In the genomic region with DNA sequence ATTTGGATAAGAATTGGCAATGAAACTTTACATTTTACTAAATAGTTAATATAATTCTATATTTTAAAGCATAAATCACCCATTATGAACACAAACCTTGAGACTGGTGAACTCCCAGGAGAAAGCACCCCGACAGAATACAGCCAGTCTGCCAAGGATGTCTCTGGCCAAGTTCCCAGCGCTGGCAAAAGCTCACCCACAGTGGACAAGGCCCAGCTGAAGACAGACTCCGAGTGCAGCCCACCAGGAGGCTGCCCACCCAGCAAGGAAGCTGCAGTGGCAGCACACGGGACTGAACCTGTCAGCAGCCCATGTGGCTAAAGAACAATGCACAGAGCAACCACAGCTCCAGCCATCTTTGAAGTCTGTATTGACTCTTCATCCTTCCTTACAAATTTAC, we compare ENCODE assay signal across 29 mouse cellular contexts. TPM values are rescaled to one million over a fixed set of nuclear protein-coding genes. Genes with fewer than 3 reads are reported as not detected.
A peak's percentile ranks its signal among the peaks of the same experiment; 100 is the strongest.
DNase-seq lines count a peak whose midpoint lies in the region; ATAC-seq and TF ChIP-seq lines count a peak whose summit lies in the region.
"Had no signal": no experiment of that assay in that cellular context is flagged by ENCODE, and none has a peak within 500 bp of the region (broad histone marks: within the 10 kb centered on the region; RNA-seq: fewer than 3 reads in every experiment).

No protein-coding gene starts in this region.

- TF ChIP-seq CTCF in forebrain, postnatal 0 days (IDR thresholded peaks at IDR 0.05; ENCODE audit: low read depth): no peak

- no peak overlapping the region for H3K27ac ChIP-seq in forebrain, postnatal 0 days (ENCODE audit: low read depth, low read length)
- H3K27ac ChIP-seq in forebrain, embryonic 13.5 days: no peak overlapping the region
- H3K27ac ChIP-seq in kidney, embryonic 14.5 days (ENCODE audit: low read depth, low read length): no peak overlapping the region
- H3K27ac ChIP-seq: embryonic facial prominence, embryonic 10.5 days; embryonic facial prominence, embryonic 15.5 days; heart, embryonic 10.5 days; heart, embryonic 15.5 days; kidney, embryonic 15.5 days; limb, embryonic 10.5 days; limb, embryonic 15.5 days; liver, embryonic 13.5 days; midbrain, embryonic 12.5 days; stomach, postnatal 0 days had no signal

- WGBS in forebrain, postnatal 0 days: 40% methylated on average over 4 of the region's 4 CpGs
- 75% methylated on average over 4 of the region's 4 CpGs for WGBS in forebrain, embryonic 13.5 days
- 87% methylated on average over 4 of the region's 4 CpGs for WGBS in kidney, embryonic 14.5 days

- no peaks in the 10 kb centered on the region for H3K27me3 ChIP-seq in forebrain, postnatal 0 days (ENCODE audit: insufficient read depth, low read length)
- H3K27me3 ChIP-seq in forebrain, embryonic 13.5 days: no peaks in the 10 kb centered on the region
- H3K27me3 ChIP-seq in kidney, embryonic 14.5 days (ENCODE audit: control insufficient read depth, insufficient read depth, low read length): no peaks in the 10 kb centered on the region
- H3K27me3 ChIP-seq: embryonic facial prominence, embryonic 15.5 days; heart, embryonic 15.5 days; kidney, embryonic 15.5 days; limb, embryonic 15.5 days; liver, embryonic 13.5 days; megakaryocyte, embryonic 14.5 days; midbrain, embryonic 12.5 days; Patski had no signal

- H3K4me3 ChIP-seq in forebrain, postnatal 0 days (ENCODE audit: low read depth, low read length): no peak overlapping the region
- no peak overlapping the region for H3K4me3 ChIP-seq in forebrain, embryonic 13.5 days
- no peak overlapping the region for H3K4me3 ChIP-seq in kidney, embryonic 14.5 days (ENCODE audit: low read length)
- H3K4me3 ChIP-seq: embryonic facial prominence, embryonic 10.5 days; embryonic facial prominence, embryonic 15.5 days; heart, embryonic 10.5 days; heart, embryonic 15.5 days; kidney, embryonic 15.5 days; limb, embryonic 10.5 days; limb, embryonic 15.5 days; liver, embryonic 13.5 days; megakaryocyte, embryonic 14.5 days; midbrain, embryonic 12.5 days had no signal

- H3K4me1 ChIP-seq in forebrain, postnatal 0 days (ENCODE audit: insufficient read depth): no peaks in the 10 kb centered on the region
- H3K4me1 ChIP-seq in forebrain, embryonic 13.5 days: no peaks in the 10 kb centered on the region
- H3K4me1 ChIP-seq in kidney, embryonic 14.5 days (ENCODE audit: control insufficient read depth, insufficient read depth, low read length): no peaks in the 10 kb centered on the region
- H3K4me1 ChIP-seq: embryonic facial prominence, embryonic 10.5 days; embryonic facial prominence, embryonic 15.5 days; heart, embryonic 10.5 days; heart, embryonic 15.5 days; kidney, embryonic 15.5 days; limb, embryonic 10.5 days; limb, embryonic 15.5 days; liver, embryonic 13.5 days; midbrain, embryonic 12.5 days had no signal

- peak; percentile 40; the same call in 1 of the 2 replicates for ATAC-seq in forebrain, postnatal 0 days
- ATAC-seq in forebrain, embryonic 13.5 days: no peak
- no peak for ATAC-seq in kidney, embryonic 14.5 days (ENCODE audit: low FRiP score, low TSS enrichment)
- ATAC-seq: inflammation-experienced regulatory T-cells, adult 6 months; lung, postnatal 0 days; Patski had no signal

- no peak overlapping the region for H3K9ac ChIP-seq in forebrain, postnatal 0 days
- H3K9ac ChIP-seq in forebrain, embryonic 13.5 days: no peak overlapping the region
- no peak overlapping the region for H3K9ac ChIP-seq in kidney, embryonic 14.5 days (ENCODE audit: low read depth, low read length)
- H3K9ac ChIP-seq: embryonic facial prominence, embryonic 15.5 days; heart, embryonic 15.5 days; kidney, embryonic 15.5 days; limb, embryonic 15.5 days; liver, embryonic 13.5 days; midbrain, embryonic 12.5 days had no signal

- H3K36me3 ChIP-seq in forebrain, postnatal 0 days (ENCODE audit: insufficient read depth): peaks cover 69% of the 10 kb centered on the region
- H3K36me3 ChIP-seq in forebrain, embryonic 13.5 days (ENCODE audit: poor library complexity, severe bottlenecking): peaks cover 91% of the 10 kb centered on the region
- peaks cover 88% of the 10 kb centered on the region for H3K36me3 ChIP-seq in kidney, embryonic 14.5 days (ENCODE audit: control insufficient read depth, insufficient read depth, low read length)

- DNase-seq in cerebellum, postnatal 10 days: peak; percentile 30 to 59
- no peak for DNase-seq in cerebellum, adult 8-10 months
- no peak for DNase-seq in forebrain, postnatal 0 days
- DNase-seq in left cerebral cortex, postnatal 4 days: peak; percentile 53
- DNase-seq in left cerebral cortex, postnatal 25 days (ENCODE audit: low spot score in 2 of 2): no peak
- peak; percentile 22 for DNase-seq in adrenal gland, postnatal 25 days
- DNase-seq: cerebellum, adult 9-11 months; gastrocnemius, postnatal 10 days; kidney, adult 11 months; kidney, postnatal 25 days; liver, embryonic 13.5 days; lung, adult 18-20 months; lung, postnatal 4 days; thymus, postnatal 4 days had no signal

- no peaks in the 10 kb centered on the region for H3K9me3 ChIP-seq in forebrain, postnatal 0 days (ENCODE audit: low read length)
- no peaks in the 10 kb centered on the region for H3K9me3 ChIP-seq in forebrain, embryonic 13.5 days (replicated peaks)
- no peaks in the 10 kb centered on the region for H3K9me3 ChIP-seq in kidney, embryonic 14.5 days (ENCODE audit: control insufficient read depth, low read length)
- H3K9me3 ChIP-seq: embryonic facial prominence, embryonic 10.5 days; embryonic facial prominence, embryonic 15.5 days; heart, embryonic 10.5 days; heart, embryonic 15.5 days; kidney, embryonic 15.5 days; limb, embryonic 10.5 days; limb, embryonic 15.5 days; liver, embryonic 13.5 days; midbrain, embryonic 12.5 days had no signal

- no peak overlapping the region for H3K4me2 ChIP-seq in forebrain, postnatal 0 days (ENCODE audit: low read depth)
- no peak overlapping the region for H3K4me2 ChIP-seq in forebrain, embryonic 13.5 days
- H3K4me2 ChIP-seq in kidney, embryonic 14.5 days (replicated peaks; ENCODE audit: low read depth, low read length): no peak overlapping the region
- H3K4me2 ChIP-seq: embryonic facial prominence, embryonic 15.5 days; heart, embryonic 15.5 days; kidney, embryonic 15.5 days; limb, embryonic 15.5 days; liver, embryonic 13.5 days; midbrain, embryonic 12.5 days had no signal

- intact Hi-C loops in left cerebral cortex, postnatal 4 days (cut with DNase I): loop anchor here (5.0 kb wide), 1 partner anchor 859 kb away; no protein-coding TSS in a partner anchor
- intact Hi-C loops in left cerebral cortex, postnatal 25 days (cut with DNase I): loop anchor here (10.0 kb wide), 1 partner anchor 228 kb away; no protein-coding TSS in a partner anchor

RNA-seq across cellular contexts. Expression of a gene that starts 22.9 kb away (rescaled TPM):
- total RNA-seq in forebrain, postnatal 0 days (2014; rRNA removed): 43.9 and 84.0 TPM in 2 replicates
- 47.5 and 48.8 TPM in 2 replicates for polyA plus RNA-seq in forebrain, postnatal 0 days (2015; fragmentation: Nextera tagmentation; extraction: Ambion mirVana)
- 63.4 and 66.3 TPM in 2 replicates for polyA plus RNA-seq in forebrain, embryonic 13.5 days (2015; fragmentation: Nextera tagmentation; extraction: Ambion mirVana)
- 10 to 100 TPM; 21.6 to 22.5 TPM for total RNA-seq in left cerebral cortex, postnatal 4 days (2021)
- 10 to 100 TPM; 28.3 to 31.0 TPM for total RNA-seq in left cerebral cortex, postnatal 25 days (2021)
- total RNA-seq in adrenal gland, postnatal 25 days (2021): 28.7 and 48.8 TPM in 2 replicates
- 46.5 and 64.3 TPM in 2 replicates for polyA plus RNA-seq in kidney, embryonic 14.5 days (2014; fragmentation: Nextera tagmentation; extraction: Ambion mirVana)

RNA-seq across cellular contexts. Expression of a gene that starts 45.5 kb away (rescaled TPM):
- total RNA-seq in forebrain, postnatal 0 days (2014; rRNA removed): 12.6 and 16.6 TPM in 2 replicates
- 11.3 and 14.2 TPM in 2 replicates for polyA plus RNA-seq in forebrain, postnatal 0 days (2015; fragmentation: Nextera tagmentation; extraction: Ambion mirVana)
- polyA plus RNA-seq in forebrain, embryonic 13.5 days (2015; fragmentation: Nextera tagmentation; extraction: Ambion mirVana): 64.6 and 69.6 TPM in 2 replicates
- total RNA-seq in left cerebral cortex, postnatal 4 days (2021): 10 to 100 TPM; 13.9 to 16.2 TPM
- total RNA-seq in left cerebral cortex, postnatal 25 days (2021): 10 to 100 TPM; 15.5 to 16.0 TPM
- 3.9 and 5.3 TPM in 2 replicates for total RNA-seq in adrenal gland, postnatal 25 days (2021)
- polyA plus RNA-seq in kidney, embryonic 14.5 days (2014; fragmentation: Nextera tagmentation; extraction: Ambion mirVana): 25.3 and 52.4 TPM in 2 replicates

Comparison
In these comparisons a context has a peak if more than half of its experiments do, and no peak if none do; other contexts are left out.
1. DNase-seq: peak in cerebellum, postnatal 10 days (2 of 2), left cerebral cortex, postnatal 4 days (single experiment) and adrenal gland, postnatal 25 days (single experiment); none in cerebellum, adult 8-10 months (single experiment), forebrain, postnatal 0 days (single experiment) and left cerebral cortex, postnatal 25 days (0 of 2).